Mouse (Mus musculus) hindbrain, postnatal 0 days (tissue): Measurements from ENCODE around the gene Runx3. TPM values are rescaled to one million over a fixed set of nuclear protein-coding genes. Genes with fewer than 3 reads are reported as not detected.

Experiments used
- ATAC-seq: fragments of 200-750 bp; cut with Nextera tagmentation; 2 replicates; pipeline ENCODE4 v1.8.0; 2017; ENCODE audit warnings: mild to moderate bottlenecking, moderate TSS enrichment, moderate library complexity
- DNase-seq: peaks from one replicate; pipeline ENCODE4 v3.0.0-alpha.2; 2015; ENCODE audit warnings: low spot score
- H3K27ac ChIP-seq: fragments of 300-500 bp; sonication (generic); 2 replicates; pipeline ENCODE4 v1.5.1; 2014; ENCODE audit warnings: mild to moderate bottlenecking
- H3K27me3 ChIP-seq: fragments of 300-500 bp; sonication (generic); 2 replicates; pipeline ENCODE4 v1.6.1; 2014; ENCODE audit warnings: low read length, mixed read lengths; ENCODE audit not compliant: insufficient read depth
- H3K36me3 ChIP-seq: fragments of 300-500 bp; sonication (generic); 2 replicates; pipeline ENCODE4 v1.6.1; 2014; ENCODE audit warnings: low read length, mixed read lengths; ENCODE audit not compliant: insufficient read depth
- H3K4me1 ChIP-seq: fragments of 300-500 bp; sonication (generic); 2 replicates; pipeline ENCODE4 v1.6.1; 2014; ENCODE audit warnings: antibody characterized with exemption, low read length, mixed read lengths; ENCODE audit not compliant: insufficient read depth
- H3K4me2 ChIP-seq: fragments of 300-500 bp; sonication (generic); 2 replicates; pipeline ENCODE4 v1.6.1; 2014; ENCODE audit warnings: low read depth, mild to moderate bottlenecking, low read length, moderate library complexity, mixed read lengths
- H3K4me3 ChIP-seq: fragments of 300-500 bp; sonication (generic); 2 replicates; pipeline ENCODE4 v1.5.1; 2014; ENCODE audit warnings: low read length
- H3K9ac ChIP-seq: fragments of 300-500 bp; sonication (generic); replicated peaks from 2 replicates; pipeline ENCODE4 v1.6.1; 2014; ENCODE audit warnings: mild to moderate bottlenecking, low read length, moderate library complexity, mixed read lengths
- H3K9me3 ChIP-seq: fragments of 300-500 bp; sonication (generic); 2 replicates; pipeline ENCODE4 v1.6.1; 2016; ENCODE audit warnings: low read length, mixed read lengths
- CTCF ChIP-seq: IDR thresholded peaks from 2 replicates; pipeline ENCODE4 v1.5.1; 2016; ENCODE audit warnings: antibody characterized with exemption, control low read depth, low read depth
- WGBS: fragments of 180-500 bp; shearing (Covaris S2); extraction: QIAGEN DNeasy Blood & Tissue Kit; methylation state at CpG from one replicate; pipeline ENCODE4 v1.1.7; 2014; 5-methylcytosine and 5-hydroxymethylcytosine counted together
- polyA plus RNA-seq: library from polyadenylated mRNA; unstranded; fragments of >200 nt; fragmentation: Nextera tagmentation; extraction: Ambion mirVana; gene quantifications from 2 replicates; pipeline ENCODE4 v1.2.1, GENCODE M21; 2015
- total RNA-seq: library from RNA; depleted of rRNA; stranded (reverse); fragments of >200 nt; gene quantifications from 2 replicates; pipeline ENCODE4 v1.2.3, GENCODE M21; 2014

Runx3 gene
- total and polyA plus RNA-seq, 2 experiments from 2014 or later, result not detected

- WGBS, result 74% methylated on average over 12 of the region's 12 CpGs
- Histone ChIP-seq H3K9me3 (no peaks in the 10 kb centered on the region), H3K27me3 (no peaks in the 10 kb centered on the region), H3K9ac (no peak overlapping the region), H3K4me1 (no peaks in the 10 kb centered on the region), H3K36me3 (no peaks in the 10 kb centered on the region), H3K27ac (no peak overlapping the region), H3K4me2 (no peak overlapping the region), H3K4me3 (no peak overlapping the region)
- ATAC-seq, result no peak
- TF ChIP-seq CTCF, result no peak
- DNase-seq, result no peak
These were observed 69.1 kb downstream of the Runx3 start for GRCm38 (mm10) chr4:135189452-135190008.

DNA sequence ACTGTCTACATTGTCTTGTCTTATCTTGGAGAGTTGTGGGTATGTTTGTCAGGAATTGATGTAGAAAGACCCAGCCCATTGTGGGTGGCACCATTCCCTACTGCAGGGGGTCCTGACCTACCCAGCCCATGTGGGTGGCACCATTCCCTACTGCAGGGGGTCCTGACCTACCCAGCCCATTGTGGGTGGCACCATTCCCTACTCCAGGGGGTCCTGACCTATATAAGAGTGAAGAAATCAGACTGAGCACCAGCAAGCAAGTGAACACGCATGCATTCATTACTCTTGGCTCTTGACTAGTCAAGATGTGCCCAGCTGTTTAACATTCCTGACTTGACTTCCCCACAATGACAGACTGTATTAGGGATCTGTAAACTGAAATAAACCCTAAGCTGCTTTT is 69.9 kb downstream of the Runx3 start:
- WGBS, result 96% methylated on average over 1 of the region's 1 CpGs
- H3K4me2 ChIP-seq, result no peak overlapping the region
- H3K4me3 ChIP-seq, result no peak overlapping the region
- H3K27me3 ChIP-seq, result no peaks in the 10 kb centered on the region
- no peaks in the 10 kb centered on the region for H3K36me3 ChIP-seq
- ATAC-seq, result no peak
- DNase-seq, result no peak
- no peaks in the 10 kb centered on the region for H3K9me3 ChIP-seq
- no peak overlapping the region for H3K27ac ChIP-seq
- no peaks in the 10 kb centered on the region for H3K4me1 ChIP-seq
- no peak overlapping the region for H3K9ac ChIP-seq
- TF ChIP-seq CTCF, result no peak

DNA sequence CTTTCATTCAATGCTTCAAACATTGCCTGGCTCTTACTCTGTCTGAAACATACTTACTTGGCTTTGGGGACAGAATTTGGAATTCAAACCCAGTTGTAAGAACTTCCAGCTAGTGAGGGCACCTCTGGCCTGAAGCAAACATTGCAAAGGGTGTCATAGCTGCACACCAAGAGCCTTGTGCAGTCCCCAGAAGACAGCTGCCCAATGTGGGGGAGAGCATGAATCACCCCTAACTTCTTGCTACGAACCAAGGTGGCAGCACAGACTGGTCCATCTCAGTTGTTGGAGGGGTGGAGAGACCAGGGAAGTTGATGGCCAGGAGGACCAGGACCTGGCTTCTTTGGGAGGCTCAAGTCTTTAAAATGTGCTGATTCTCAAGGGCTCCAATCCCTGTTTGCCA is 70.7 kb downstream of the Runx3 start:
- H3K27ac ChIP-seq, result no peak overlapping the region
- no peak overlapping the region for H3K4me2 ChIP-seq
- no peaks in the 10 kb centered on the region for H3K36me3 ChIP-seq
- no peak overlapping the region for H3K4me3 ChIP-seq
- H3K9me3 ChIP-seq, result no peaks in the 10 kb centered on the region
- 62% methylated on average over 1 of the region's 1 CpGs for WGBS
- ATAC-seq (no peak), DNase-seq (no peak)
- H3K27me3 ChIP-seq, result no peaks in the 10 kb centered on the region
- H3K9ac ChIP-seq, result no peak overlapping the region
- no peaks in the 10 kb centered on the region for H3K4me1 ChIP-seq
- no peak for TF ChIP-seq CTCF

DNA sequence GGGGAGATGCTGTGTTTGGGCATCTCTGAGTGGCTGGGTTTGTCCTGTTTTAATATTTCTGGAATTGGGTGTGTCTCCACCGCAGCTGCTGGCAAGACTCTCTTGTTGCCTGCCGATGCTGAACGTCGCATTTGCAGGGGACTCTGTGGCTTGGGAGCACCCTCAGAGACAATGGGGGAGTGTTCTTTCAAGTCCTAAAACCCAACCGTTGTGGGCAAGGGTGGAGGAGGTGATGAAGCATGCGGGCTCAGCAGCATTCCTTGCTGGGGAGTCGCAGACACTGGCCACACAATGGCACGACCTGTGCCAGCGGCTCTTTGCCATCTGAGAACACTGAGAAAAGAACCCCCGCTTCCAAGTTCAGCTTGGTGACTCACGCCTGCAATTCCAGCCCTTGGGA is 71.2 kb downstream of the Runx3 start:
- 76% methylated on average over 11 of the region's 11 CpGs for WGBS

DNA sequence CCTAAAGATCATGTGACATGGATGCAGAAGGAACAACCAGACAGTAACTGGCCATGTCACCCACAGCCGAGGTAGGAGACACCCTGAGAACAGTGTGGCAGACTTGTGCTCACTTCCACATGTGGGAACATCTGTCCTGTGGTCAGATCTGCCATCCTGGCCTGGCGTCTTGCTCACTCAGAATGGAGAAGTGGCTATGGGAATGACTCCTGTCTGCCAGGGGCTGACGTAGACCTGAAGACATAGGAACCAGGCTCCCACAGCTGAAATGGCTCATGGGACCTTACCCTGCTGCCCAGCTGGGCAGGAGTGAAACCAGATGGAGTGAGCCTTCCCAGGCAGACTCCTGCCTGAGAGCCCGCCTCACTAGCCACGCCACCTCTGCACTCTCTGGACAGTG is 72.4 kb downstream of the Runx3 start:
- no peak for ATAC-seq

More for the DNA sequence above, 71.2 kb downstream of the Runx3 start:
- no peak for TF ChIP-seq CTCF
- Histone ChIP-seq H3K4me1 (no peaks in the 10 kb centered on the region), H3K4me2 (no peak overlapping the region), H3K4me3 (no peak overlapping the region), H3K27me3 (no peaks in the 10 kb centered on the region), H3K36me3 (no peaks in the 10 kb centered on the region), H3K27ac (no peak overlapping the region), H3K9me3 (no peaks in the 10 kb centered on the region), H3K9ac (no peak overlapping the region)
- no peak for DNase-seq
- no peak for ATAC-seq

DNA sequence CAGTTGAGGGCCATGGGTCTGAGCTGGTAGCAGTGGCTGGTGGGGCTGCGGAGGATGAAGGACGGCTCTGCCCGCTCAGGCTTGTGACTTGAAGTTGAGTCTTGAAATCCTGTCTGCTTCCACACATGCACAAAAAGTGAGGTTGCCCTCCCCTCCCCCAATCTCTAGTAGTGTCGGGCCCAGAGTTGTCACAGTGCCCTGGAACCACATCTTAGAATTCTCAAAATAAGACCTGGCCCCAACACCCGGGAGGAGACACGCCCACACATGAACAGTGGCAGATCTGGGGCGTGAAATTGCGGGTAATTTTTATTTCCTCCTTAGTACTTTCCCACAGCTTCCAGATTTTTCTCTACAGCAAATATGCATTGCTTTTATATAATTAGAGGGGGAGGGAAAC is 77.4 kb downstream of the Runx3 start:
- no peaks in the 10 kb centered on the region for H3K4me1 ChIP-seq
- no peak overlapping the region for H3K4me3 ChIP-seq
- H3K27ac ChIP-seq, result no peak overlapping the region
- no peak overlapping the region for H3K4me2 ChIP-seq
- no peaks in the 10 kb centered on the region for H3K36me3 ChIP-seq
- DNase-seq, result no peak
- no peak for TF ChIP-seq CTCF
- no peaks in the 10 kb centered on the region for H3K27me3 ChIP-seq
- WGBS, result 74% methylated on average over 8 of the region's 8 CpGs
- ATAC-seq, result no peak
- H3K9ac ChIP-seq, result no peak overlapping the region
- H3K9me3 ChIP-seq, result no peaks in the 10 kb centered on the region

More for the DNA sequence above, 72.4 kb downstream of the Runx3 start:
- H3K4me1 ChIP-seq, result no peaks in the 10 kb centered on the region
- H3K27ac ChIP-seq, result no peak overlapping the region
- whole genome bisulfite sequencing, result 85% methylated on average over 5 of the region's 5 CpGs
- no peak for TF ChIP-seq CTCF
- H3K27me3 ChIP-seq, result no peaks in the 10 kb centered on the region
- H3K9ac ChIP-seq, result no peak overlapping the region
- H3K4me3 ChIP-seq, result no peak overlapping the region
- H3K9me3 ChIP-seq, result no peaks in the 10 kb centered on the region
- no peak overlapping the region for H3K4me2 ChIP-seq
- no peak for DNase-seq
- no peaks in the 10 kb centered on the region for H3K36me3 ChIP-seq

DNA sequence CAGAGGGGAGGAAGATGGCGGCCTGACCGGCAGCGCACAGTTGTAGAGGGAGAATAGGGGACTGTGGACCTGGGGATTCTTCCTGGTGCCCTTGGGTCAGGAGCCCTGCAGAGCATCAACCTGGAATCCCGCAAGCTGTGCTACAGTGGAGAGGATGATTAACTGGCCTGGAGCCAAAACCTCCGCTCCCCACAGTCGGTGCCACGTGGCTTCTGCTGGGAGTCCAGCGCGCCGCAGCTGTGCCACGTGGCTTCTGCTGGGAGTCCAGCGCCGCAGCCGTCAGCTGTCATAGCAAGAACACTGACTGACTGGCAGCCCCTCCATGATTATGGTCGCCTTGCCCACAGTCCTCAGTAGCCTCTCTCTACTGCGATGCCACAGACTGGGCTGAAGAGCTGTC is 81.3 kb downstream of the Runx3 start:
- ATAC-seq (no peak), DNase-seq (peak; percentile 30)
- Histone ChIP-seq H3K27ac (no peak overlapping the region), H3K4me3 (no peak overlapping the region), H3K9ac (no peak overlapping the region), H3K36me3 (no peaks in the 10 kb centered on the region), H3K9me3 (no peaks in the 10 kb centered on the region), H3K4me1 (no peaks in the 10 kb centered on the region), H3K27me3 (peaks cover 19% of the 10 kb centered on the region), H3K4me2 (0 out of 2 replicates have a peak overlapping the region, but pooled peaks have one; percentile 7)
- WGBS, result 52% methylated on average over 16 of the region's 16 CpGs
- TF ChIP-seq CTCF, result no peak
